Mouse (Mus musculus): ENCODE measurements around the gene Stx6. TPM values are rescaled to one million over a fixed set of nuclear protein-coding genes. Genes with fewer than 3 reads are reported as not detected.

Gene Stx6
- polyA plus RNA-seq, 1 experiment from 2014 or later: 131 TPM

GRCm38 (mm10) chr1:155223849-155224554 lies 65.5 kb downstream of the Stx6 start:
- Histone ChIP-seq H3K27me3 (no peaks in the 10 kb centered on the region), H3K36me3 (no peaks in the 10 kb centered on the region), H3K9ac (replicated peaks) (no peak overlapping the region), H3K27ac (replicated peaks) (no peak overlapping the region), H3K4me3 (no peak overlapping the region), H3K9me3 (no peaks in the 10 kb centered on the region), H3K4me1 (peaks cover 23% of the 10 kb centered on the region), H3K4me2 (replicated peaks) (peak overlapping the region; percentile 19; the same call in 1 of the 2 replicates)
- ATAC-seq (replicated peaks): peak; percentile 69
- WGBS: 29% methylated on average over 16 of the region's 16 CpGs

GRCm38 (mm10) chr1:155229464-155230411 lies 71.2 kb downstream of the Stx6 start:
- Histone ChIP-seq H3K4me3 (no peak overlapping the region), H3K4me1 (peaks cover 47% of the 10 kb centered on the region), H3K27me3 (no peaks in the 10 kb centered on the region), H3K27ac (replicated peaks) (peak overlapping the region; percentile 60), H3K36me3 (no peaks in the 10 kb centered on the region), H3K9me3 (no peaks in the 10 kb centered on the region), H3K4me2 (replicated peaks) (no peak overlapping the region), H3K9ac (replicated peaks) (no peak overlapping the region)
- WGBS: 23% methylated on average over 14 of the region's 14 CpGs
- ATAC-seq (replicated peaks): peak; percentile 37; the same call in 1 of the 2 replicates

DNA sequence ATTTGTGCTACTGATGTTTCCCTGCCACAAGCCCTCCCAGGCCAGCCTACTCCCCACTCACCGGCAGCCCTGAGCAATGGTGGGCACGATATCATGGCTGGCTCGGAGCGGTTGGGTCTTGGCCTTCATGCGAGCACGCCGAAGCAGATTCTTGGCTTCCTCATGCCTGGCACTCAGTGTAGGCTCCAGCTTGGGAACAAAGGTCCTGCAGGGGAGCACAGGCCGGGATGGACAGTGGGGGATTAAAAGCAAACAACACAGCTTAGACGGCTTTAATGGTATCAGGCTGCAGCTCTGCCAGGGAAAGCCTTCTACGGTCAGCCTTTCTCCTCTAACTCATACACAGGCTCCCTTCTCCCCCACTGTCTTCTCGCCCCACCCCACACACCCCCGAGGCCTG lies 73.9 kb downstream of the Stx6 start:
- ATAC-seq (replicated peaks): no peak
- no peaks in the 10 kb centered on the region for H3K9me3 ChIP-seq
- H3K36me3 ChIP-seq: no peaks in the 10 kb centered on the region
- H3K4me3 ChIP-seq: no peak overlapping the region
- no peak overlapping the region for H3K9ac ChIP-seq (replicated peaks)
- H3K27me3 ChIP-seq: no peaks in the 10 kb centered on the region
- H3K4me1 ChIP-seq: peaks cover 71% of the 10 kb centered on the region
- WGBS: 33% methylated on average over 12 of the region's 12 CpGs
- H3K4me2 ChIP-seq (replicated peaks): no peak overlapping the region
- peak overlapping the region; percentile 92 for H3K27ac ChIP-seq (replicated peaks)

GRCm38 (mm10) chr1:155232786-155233185 lies 74.3 kb downstream of the Stx6 start:
- 65% methylated on average over 6 of the region's 6 CpGs for WGBS
- Histone ChIP-seq H3K9me3 (no peaks in the 10 kb centered on the region), H3K4me3 (no peak overlapping the region), H3K36me3 (no peaks in the 10 kb centered on the region), H3K9ac (replicated peaks) (no peak overlapping the region), H3K4me1 (peaks cover 74% of the 10 kb centered on the region), H3K27me3 (no peaks in the 10 kb centered on the region), H3K27ac (replicated peaks) (peak overlapping the region; percentile 92), H3K4me2 (replicated peaks) (no peak overlapping the region)
- no peak for ATAC-seq (replicated peaks)

GRCm38 (mm10) chr1:155233378-155233777 lies 74.9 kb downstream of the Stx6 start:
- WGBS: 78% methylated on average over 9 of the region's 9 CpGs
- no peak overlapping the region for H3K4me2 ChIP-seq (replicated peaks)
- no peaks in the 10 kb centered on the region for H3K9me3 ChIP-seq
- H3K27me3 ChIP-seq: no peaks in the 10 kb centered on the region
- H3K4me1 ChIP-seq: peaks cover 74% of the 10 kb centered on the region
- no peaks in the 10 kb centered on the region for H3K36me3 ChIP-seq
- peak overlapping the region; percentile 92 for H3K27ac ChIP-seq (replicated peaks)
- no peak overlapping the region for H3K4me3 ChIP-seq
- no peak for ATAC-seq (replicated peaks)
- 0 out of 2 replicates have a peak overlapping the region, but pooled peaks have one; percentile 27 for H3K9ac ChIP-seq (replicated peaks)

DNA sequence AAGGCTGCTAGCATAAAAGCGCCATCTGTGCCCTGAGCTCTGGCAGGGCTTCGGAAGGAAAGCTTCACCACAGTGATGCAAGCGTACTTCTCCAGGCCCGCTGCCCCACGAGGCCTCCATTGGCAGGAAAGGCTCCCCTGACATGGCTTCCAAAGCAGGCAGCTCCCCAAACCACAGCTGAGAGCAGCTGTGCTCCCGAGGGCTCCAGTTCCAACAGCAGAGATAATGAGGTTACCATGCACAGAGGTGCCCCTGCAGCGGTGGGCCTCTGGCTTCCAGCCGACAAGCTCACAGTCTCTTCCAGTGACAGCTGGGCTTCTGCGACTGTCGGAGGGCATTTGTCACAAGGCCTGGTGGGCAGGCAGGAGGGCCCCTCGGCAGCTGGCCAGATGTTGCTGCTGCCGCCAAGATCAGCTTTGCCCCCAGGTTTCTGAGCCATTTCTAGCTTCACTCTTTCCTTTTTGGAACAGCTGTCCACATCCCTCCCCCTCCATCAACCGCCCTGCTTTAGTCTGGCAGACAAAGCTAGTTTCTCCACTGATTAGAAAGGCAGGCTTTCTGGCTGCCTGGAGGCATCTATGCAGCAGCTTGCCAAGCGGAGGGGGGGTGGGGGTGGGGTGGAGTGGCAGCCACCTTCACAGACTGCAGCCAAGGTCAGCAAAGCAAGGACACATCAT lies 75.6 kb downstream of the Stx6 start:
- Histone ChIP-seq H3K9me3 (no peaks in the 10 kb centered on the region), H3K27ac (replicated peaks) (peak overlapping the region; percentile 92), H3K27me3 (no peaks in the 10 kb centered on the region), H3K36me3 (no peaks in the 10 kb centered on the region), H3K4me1 (peaks cover 72% of the 10 kb centered on the region), H3K4me2 (replicated peaks) (no peak overlapping the region), H3K4me3 (no peak overlapping the region), H3K9ac (replicated peaks) (peak overlapping the region; percentile 27; the same call in 1 of the 2 replicates)
- ATAC-seq (replicated peaks): peak; percentile 69
- WGBS: 8% methylated on average over 14 of the region's 14 CpGs

GRCm38 (mm10) chr1:155235641-155236040 lies 77.1 kb downstream of the Stx6 start:
- no peaks in the 10 kb centered on the region for H3K9me3 ChIP-seq
- no peaks in the 10 kb centered on the region for H3K36me3 ChIP-seq
- ATAC-seq (replicated peaks): no peak
- WGBS: 22% methylated on average over 2 of the region's 2 CpGs
- H3K4me3 ChIP-seq: no peak overlapping the region
- H3K27ac ChIP-seq (replicated peaks): peak overlapping the region; percentile 37
- H3K27me3 ChIP-seq: no peaks in the 10 kb centered on the region
- H3K9ac ChIP-seq (replicated peaks): no peak overlapping the region
- H3K4me1 ChIP-seq: peaks cover 68% of the 10 kb centered on the region
- no peak overlapping the region for H3K4me2 ChIP-seq (replicated peaks)

DNA sequence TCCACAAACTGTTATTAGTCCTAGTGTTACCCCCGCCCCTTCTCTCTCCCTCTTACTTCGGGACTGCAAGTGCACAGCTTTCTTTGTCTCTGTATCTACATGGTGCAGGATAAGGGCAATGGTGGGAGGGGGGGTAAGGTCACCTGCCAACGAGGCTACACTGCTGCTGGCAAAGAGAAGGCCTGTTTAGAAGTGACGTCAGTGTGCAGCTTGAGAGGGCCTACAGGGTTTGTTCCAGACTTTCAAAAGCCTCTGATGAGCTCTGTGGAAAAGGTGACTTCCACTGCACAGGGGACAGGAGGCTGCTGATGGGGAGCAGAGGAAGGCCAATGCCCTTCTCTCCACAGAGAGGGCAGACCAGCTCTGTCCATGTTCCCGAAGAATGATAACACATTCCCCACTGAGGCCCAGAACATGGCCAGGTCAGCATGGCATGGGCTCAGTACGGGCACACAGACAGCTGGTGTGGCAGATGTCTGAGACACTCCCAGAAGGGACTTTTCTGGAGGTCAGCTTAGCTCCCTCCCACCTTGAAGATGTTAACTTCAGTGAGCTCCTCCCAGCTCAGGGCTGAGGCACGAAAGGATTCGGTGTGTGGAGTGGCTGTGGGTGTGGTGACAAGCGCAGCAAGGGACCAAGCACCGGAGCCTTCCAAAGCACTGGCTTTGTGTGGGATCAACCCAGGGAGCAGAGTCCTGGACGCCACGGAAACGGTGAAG lies 78.0 kb downstream of the Stx6 start:
- H3K36me3 ChIP-seq: no peaks in the 10 kb centered on the region
- H3K4me1 ChIP-seq: peaks cover 66% of the 10 kb centered on the region
- peak overlapping the region; percentile 37; the same call in 1 of the 2 replicates for H3K27ac ChIP-seq (replicated peaks)
- no peaks in the 10 kb centered on the region for H3K27me3 ChIP-seq
- no peak for ATAC-seq (replicated peaks)
- no peaks in the 10 kb centered on the region for H3K9me3 ChIP-seq
- H3K4me3 ChIP-seq: no peak overlapping the region
- H3K9ac ChIP-seq (replicated peaks): no peak overlapping the region
- H3K4me2 ChIP-seq (replicated peaks): no peak overlapping the region
- WGBS: 37% methylated on average over 13 of the region's 13 CpGs

GRCm38 (mm10) chr1:155237390-155237789 lies 78.9 kb downstream of the Stx6 start:
- WGBS: 73% methylated on average over 11 of the region's 11 CpGs
- Histone ChIP-seq H3K9ac (replicated peaks) (no peak overlapping the region), H3K27ac (replicated peaks) (no peak overlapping the region), H3K4me2 (replicated peaks) (no peak overlapping the region), H3K4me1 (peaks cover 62% of the 10 kb centered on the region), H3K27me3 (no peaks in the 10 kb centered on the region), H3K4me3 (no peak overlapping the region), H3K36me3 (no peaks in the 10 kb centered on the region), H3K9me3 (no peaks in the 10 kb centered on the region)
- ATAC-seq (replicated peaks): no peak

DNA sequence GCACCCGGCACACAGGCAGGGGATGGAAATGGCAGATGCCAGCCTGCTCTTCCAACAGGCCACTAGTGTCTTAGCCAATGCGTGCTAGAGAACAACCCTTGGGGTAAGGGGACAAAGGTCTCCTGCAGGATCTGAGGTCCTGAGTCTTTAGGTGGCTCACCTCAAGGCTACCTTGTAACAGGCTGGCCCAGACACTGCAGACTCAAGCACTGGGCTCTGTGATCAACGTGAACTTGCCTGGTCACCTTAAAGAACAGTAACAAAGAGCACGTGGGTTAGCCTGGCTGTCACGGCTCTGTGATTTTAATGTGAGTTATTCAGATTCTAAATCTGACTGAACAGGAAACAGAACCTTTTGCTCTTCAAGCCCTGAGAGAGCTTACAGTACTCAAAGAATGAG lies 79.6 kb downstream of the Stx6 start:
- no peak overlapping the region for H3K4me3 ChIP-seq

DNA sequence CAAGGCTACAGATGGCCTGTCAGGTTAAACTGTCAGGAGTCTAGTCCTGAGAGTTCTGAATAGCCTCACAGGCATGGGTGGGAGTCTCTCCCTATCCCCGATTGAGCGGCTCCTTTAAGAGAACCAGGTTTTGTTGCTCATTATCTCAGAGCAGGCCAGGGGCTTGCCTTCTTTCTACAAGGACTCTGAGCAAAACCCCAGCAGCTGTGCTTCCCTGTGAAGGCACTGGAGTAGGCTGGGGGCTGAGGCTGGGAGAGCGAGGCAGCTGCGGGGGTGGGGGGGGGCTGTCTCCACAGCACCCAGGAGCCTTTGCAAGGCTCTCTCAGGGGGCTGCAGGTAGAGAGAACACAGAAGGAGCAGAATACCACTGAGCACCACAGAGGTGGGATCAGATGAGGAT lies 80.7 kb downstream of the Stx6 start:
- Histone ChIP-seq H3K4me1 (peaks cover 50% of the 10 kb centered on the region), H3K9me3 (no peaks in the 10 kb centered on the region), H3K4me2 (replicated peaks) (no peak overlapping the region), H3K9ac (replicated peaks) (no peak overlapping the region), H3K4me3 (no peak overlapping the region), H3K27ac (replicated peaks) (no peak overlapping the region), H3K36me3 (no peaks in the 10 kb centered on the region), H3K27me3 (0 out of 2 replicates have a peak, but pooled peaks cover 2% of the 10 kb centered on the region)
- 53% methylated on average over 4 of the region's 4 CpGs for WGBS
- ATAC-seq (replicated peaks): no peak

More for the DNA sequence above, 79.6 kb downstream of the Stx6 start:
- Histone ChIP-seq H3K27me3 (0 out of 2 replicates have a peak, but pooled peaks cover 2% of the 10 kb centered on the region), H3K4me1 (peaks cover 55% of the 10 kb centered on the region), H3K36me3 (no peaks in the 10 kb centered on the region), H3K4me2 (replicated peaks) (no peak overlapping the region), H3K9me3 (no peaks in the 10 kb centered on the region), H3K9ac (replicated peaks) (no peak overlapping the region), H3K27ac (replicated peaks) (no peak overlapping the region)
- no peak for ATAC-seq (replicated peaks)
- WGBS: 92% methylated on average over 5 of the region's 5 CpGs

All from forebrain, embryonic 15.5 days (tissue).